Mouse (Mus musculus) myocyte (in vitro differentiated cells): ENCODE data around the gene Krt80.

Experiments used
- CEBPB ChIP-seq: IDR thresholded peaks from 2 replicates; pipeline ENCODE4 v1.6.1; 2011; ENCODE audit warnings: mild to moderate bottlenecking, moderate library complexity; ENCODE audit not compliant: poor library complexity, insufficient read depth, severe bottlenecking
- E2F4 ChIP-seq: IDR thresholded peaks from one replicate; pipeline ENCODE4 v1.6.1; 2011; ENCODE audit warnings: mild to moderate bottlenecking, control low read depth, moderate library complexity; ENCODE audit not compliant: insufficient read depth
- MAX ChIP-seq: IDR thresholded peaks from one replicate; pipeline ENCODE4 v1.6.1; 2011; ENCODE audit warnings: low read depth, mild to moderate bottlenecking, control low read depth
- MYOD1 ChIP-seq, 3 experiments: IDR thresholded peaks; one replicate each; pipeline ENCODE4 v1.6.1; 2011; ENCODE audit warnings: control low read depth in 2 of 3, low read depth in 2 of 3, mild to moderate bottlenecking in 2 of 3, moderate library complexity in 1 of 3; ENCODE audit not compliant: insufficient read length in 2 of 3, control insufficient read depth in 1 of 3
- MYOG ChIP-seq, 3 experiments: IDR thresholded peaks; one replicate each; pipeline ENCODE4 v1.6.1; 2011; ENCODE audit warnings: control low read depth in 2 of 3, low read depth in 2 of 3, mild to moderate bottlenecking in 2 of 3; ENCODE audit not compliant: insufficient read length in 2 of 3, control insufficient read depth in 1 of 3, insufficient read depth in 1 of 3
- POLR2A ChIP-seq: IDR thresholded peaks from one replicate; pipeline ENCODE4 v1.6.1; 2011; ENCODE audit warnings: low read depth, mild to moderate bottlenecking, control low read depth, moderate library complexity; ENCODE audit not compliant: insufficient read length
- POLR2AphosphoS2 ChIP-seq: IDR thresholded peaks from one replicate; pipeline ENCODE4 v1.6.1; 2011; ENCODE audit warnings: low read depth, control low read depth; ENCODE audit not compliant: insufficient read length
- TCF12 ChIP-seq: IDR thresholded peaks from one replicate; pipeline ENCODE4 v1.6.1; 2011; ENCODE audit warnings: mild to moderate bottlenecking, control low read depth; ENCODE audit not compliant: poor library complexity, insufficient read depth, severe bottlenecking
- TCF3 ChIP-seq: IDR thresholded peaks from one replicate; pipeline ENCODE4 v1.6.1; 2011; ENCODE audit warnings: low read depth, control low read depth; ENCODE audit not compliant: insufficient read length
- USF1 ChIP-seq: IDR thresholded peaks from one replicate; pipeline ENCODE4 v1.6.1; 2011; ENCODE audit warnings: low read depth, mild to moderate bottlenecking, control low read depth, moderate library complexity

GRCm38 (mm10) chr15:101390203-101390602 is 20.2 kb upstream of the Krt80 start:
- TF ChIP-seq USF1 = no peak
- no peak for TF ChIP-seq POLR2A
- TF ChIP-seq CEBPB = no peak
- TF ChIP-seq TCF3 = no peak
- no peak for TF ChIP-seq E2F4
- TF ChIP-seq TCF12 = no peak
- no peak for TF ChIP-seq MAX
- TF ChIP-seq POLR2AphosphoS2 = no peak
- TF ChIP-seq MYOG (IDR thresholded peaks at IDR 0.05; ENCODE audit: control insufficient read depth in 1 of 3, insufficient read depth in 1 of 3, insufficient read length in 2 of 3, low read depth in 2 of 3) = no peak
- no peak for TF ChIP-seq MYOD1 (IDR thresholded peaks at IDR 0.05; ENCODE audit: control insufficient read depth in 1 of 3, insufficient read length in 2 of 3, low read depth in 2 of 3)
